Mouse (Mus musculus) CD4-positive, CD25-positive, alpha-beta regulatory T cell, adult 4 months (primary cell): ENCODE measurements at regions not wholly inside any gene's neighbourhood (a gene's known extent, or its start where the extent isn't known, plus 50 kb on each side); places are given as distances from the start of the nearest gene placed in this dataset.

Experiments used
- ATAC-seq: one replicate; pipeline ENCODE4 v1.8.0; 2017

DNA sequence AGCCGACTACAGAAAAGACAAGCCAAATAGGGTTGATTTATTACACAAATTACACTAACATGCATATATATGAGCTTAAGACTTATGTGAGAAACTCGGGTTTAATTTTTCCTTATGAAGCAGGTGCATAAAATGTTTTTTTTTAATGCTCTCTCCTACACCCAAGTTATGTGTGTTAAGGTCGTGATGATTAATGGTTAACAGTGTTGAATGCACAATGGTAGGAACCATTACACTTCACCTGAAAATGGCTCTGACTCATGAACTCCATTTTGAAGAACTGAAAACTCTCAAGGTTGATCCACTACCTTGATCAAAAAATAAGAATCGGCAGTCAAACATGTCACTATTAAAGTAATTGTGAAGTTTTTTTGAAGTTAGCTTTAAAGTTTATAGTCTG is 59.4 kb upstream of the Ifne start:
- ATAC-seq = no peak

DNA sequence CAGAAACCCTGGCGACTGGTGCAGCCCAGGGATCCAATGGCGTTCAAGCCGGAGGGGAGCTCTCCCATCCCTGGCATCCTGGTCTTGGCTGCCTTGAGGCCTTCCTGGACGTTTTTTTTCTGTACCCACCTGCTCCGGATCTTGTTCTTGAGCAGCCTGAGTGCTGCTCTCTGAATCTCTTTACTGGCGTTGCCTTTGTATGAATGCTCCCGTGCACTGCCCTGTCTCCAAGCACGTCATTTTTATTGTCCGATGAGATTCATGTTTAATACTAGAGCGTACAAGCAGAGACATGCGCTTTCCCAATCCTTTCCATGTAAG is 58.7 kb upstream of the Ifne start:
- peak; percentile 40 for ATAC-seq

DNA sequence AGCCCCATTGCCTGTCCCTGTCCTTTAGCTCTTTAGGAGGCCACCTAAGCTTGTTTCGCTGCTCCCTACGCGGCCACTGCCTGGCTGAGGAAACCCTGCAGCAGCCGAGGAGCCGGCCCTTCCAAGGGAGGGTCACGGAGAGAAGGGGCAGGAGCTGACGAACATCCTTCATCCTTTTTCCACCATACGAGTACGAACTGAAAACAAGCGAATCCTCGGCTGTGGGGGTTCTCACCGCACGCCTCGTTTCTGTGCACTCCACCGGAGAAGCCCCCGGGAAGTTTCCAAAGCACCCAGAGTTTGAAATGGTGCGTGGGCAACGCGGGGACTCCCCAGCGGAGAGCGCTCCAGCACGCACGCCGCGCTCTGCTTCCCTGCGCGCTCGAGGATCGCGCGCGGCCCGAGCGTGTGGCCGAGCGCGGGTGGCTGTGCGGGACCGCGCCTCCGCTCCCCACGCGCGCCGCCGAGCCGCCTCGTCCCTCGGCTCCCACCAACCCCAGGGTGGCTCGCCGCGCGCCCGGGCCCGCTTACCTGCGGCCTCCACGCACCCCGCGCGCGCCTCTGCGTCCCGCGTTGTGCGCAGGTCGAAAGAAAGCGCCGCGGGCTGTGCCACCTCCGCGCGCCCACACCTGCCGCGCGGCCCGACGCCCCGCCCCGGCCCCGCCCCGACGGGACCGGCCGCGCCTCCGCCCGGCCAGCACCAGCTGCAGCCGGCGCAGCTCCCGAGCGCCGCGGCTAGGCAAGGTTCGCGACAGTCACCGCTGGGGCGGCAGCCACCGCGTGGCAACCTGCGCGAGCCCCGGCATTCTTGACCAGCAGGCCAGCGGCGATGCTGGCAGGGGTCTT is 58.1 kb upstream of the Ifne start:
- ATAC-seq = peak; percentile 80

DNA sequence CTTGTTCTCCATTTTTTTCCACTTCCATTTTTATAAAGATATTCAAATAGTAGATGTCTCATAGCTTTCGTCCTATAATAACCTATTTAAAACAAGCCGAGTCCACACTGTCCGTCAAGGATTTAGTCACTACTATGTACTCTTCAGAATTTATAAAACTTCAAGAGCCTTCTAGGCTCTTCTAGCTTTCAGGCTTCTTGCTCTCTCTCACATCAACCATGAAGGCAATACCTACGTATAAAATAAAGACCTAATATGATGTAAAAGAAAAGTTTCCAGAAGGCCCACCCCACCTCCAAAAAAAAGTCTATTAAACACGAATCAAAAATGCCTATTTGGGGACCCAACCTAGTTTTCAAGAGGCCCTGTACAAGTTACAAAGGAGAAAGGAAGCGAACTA is 57.0 kb upstream of the Ifne start:
- ATAC-seq = no peak

DNA sequence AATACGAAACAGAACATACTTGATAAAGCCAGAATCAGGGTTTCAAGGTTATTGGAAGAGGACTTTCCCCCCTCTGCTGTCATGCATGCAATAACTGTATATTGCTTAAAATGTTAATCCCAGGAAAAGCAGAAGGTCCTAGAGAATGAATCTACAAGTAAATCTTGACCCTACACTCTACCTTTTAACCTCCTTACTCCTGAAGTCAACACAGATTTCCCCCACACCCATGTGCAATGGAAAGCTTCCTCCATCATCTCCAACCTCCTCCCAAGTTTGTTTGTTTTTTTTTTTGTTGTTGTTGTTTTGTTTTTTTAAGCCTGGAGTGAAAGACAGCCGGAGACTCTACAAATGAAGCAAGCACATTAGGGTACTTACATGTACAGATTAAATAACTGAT is 55.9 kb upstream of the Ifne start:
- no peak for ATAC-seq

DNA sequence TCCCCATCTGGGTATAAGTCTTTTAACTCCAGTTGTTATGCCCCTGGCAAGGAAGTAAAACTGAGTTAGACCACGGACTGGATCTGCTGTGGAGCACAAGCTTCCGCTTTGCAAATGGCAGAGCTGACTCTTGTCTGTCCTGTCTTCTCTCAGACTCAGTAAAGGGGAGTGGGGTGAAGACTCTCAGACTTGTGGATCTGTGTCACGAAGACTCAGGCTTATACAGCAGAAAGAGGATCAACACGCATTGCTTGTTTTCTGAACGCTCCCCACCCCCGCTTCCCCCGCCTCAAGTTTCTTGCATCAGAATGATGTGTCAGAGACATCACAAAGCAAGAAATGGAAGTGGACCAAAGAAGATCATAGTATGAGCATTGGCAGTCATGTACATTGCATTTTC is 55.3 kb upstream of the Ifne start:
- ATAC-seq = no peak

DNA sequence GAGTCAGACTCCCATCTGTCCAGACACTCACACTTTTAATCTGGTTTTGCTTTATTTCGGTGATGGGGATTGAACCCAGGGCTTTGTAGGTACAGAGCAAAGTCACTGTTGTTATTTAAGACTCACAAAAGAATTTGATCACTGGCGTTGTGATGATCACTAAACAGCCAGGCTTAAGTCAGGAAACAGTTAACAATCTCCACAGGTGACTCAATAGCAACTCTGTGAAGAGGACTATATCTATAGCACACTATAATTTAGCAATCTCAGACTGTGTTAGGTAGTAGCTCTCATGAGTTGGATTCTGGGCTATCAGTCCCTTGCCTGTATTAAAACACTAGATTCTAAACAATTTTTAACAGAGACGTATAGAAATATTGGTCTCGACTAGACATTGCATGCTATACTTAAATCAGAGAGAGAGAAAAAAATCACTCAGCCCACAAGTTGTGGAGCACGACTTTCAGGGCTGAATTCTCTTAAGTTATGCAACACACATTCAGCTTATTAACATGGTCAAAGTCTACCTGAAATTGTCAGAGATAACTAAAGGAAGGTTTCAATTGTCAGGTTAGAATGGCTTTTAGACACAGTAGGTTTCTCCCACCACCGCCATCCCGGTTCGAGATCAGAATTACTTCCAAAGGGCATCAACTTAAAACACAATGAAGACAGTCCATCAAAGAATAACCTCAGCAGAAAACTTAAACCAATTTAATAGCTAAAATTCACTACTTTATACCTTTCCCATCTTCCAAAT is 54.4 kb upstream of the Ifne start:
- ATAC-seq = no peak

DNA sequence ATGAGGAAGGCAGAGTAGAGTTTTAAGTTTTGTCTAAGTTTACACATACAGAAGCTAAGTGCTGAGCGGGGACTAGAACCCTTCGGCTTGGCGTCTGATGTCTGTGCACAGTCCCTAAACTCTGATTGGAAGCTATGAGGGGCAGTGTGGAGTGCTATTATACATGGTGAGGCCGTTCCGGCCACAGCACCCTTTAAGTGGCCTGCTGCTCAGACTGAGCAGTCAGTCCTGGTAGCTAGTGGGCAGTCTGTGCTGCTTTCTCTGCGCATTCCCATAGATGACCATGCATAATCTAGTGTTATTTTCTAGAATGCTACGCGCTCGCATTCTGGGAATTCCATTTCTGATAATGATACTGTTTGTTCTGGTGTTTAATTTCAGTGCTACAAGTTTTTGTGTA is 51.2 kb upstream of the Ifne start:
- ATAC-seq = no peak
